Mouse (Mus musculus) cortical plate, adult 2 months (tissue): ENCODE measurements around the gene Man1c1.

Experiments
- CTCF ChIP-seq: fragments of 200-500 bp; IDR thresholded peaks from 2 replicates; pipeline ENCODE4 v1.5.1; 2011; ENCODE audit warnings: mild to moderate bottlenecking, control low read depth, low read length; ENCODE audit not compliant: insufficient read depth; ENCODE audit errors: extremely low read depth
- POLR2A ChIP-seq: fragments of 200-500 bp; IDR thresholded peaks from 2 replicates; pipeline ENCODE4 v1.6.1; 2011; ENCODE audit warnings: mild to moderate bottlenecking, low read length, control low read depth; ENCODE audit not compliant: insufficient read depth; ENCODE audit errors: extremely low read depth

- TF ChIP-seq POLR2A, result no peak
- no peak for TF ChIP-seq CTCF
Observed at GRCm38 (mm10) chr4:134534124-134534886, 169.8 kb downstream of the Man1c1 start.
